Mouse (Mus musculus) erythroblast, embryonic 14.5 days (primary cell): ENCODE results near the gene Porcn. TPM values are rescaled to one million over a fixed set of nuclear protein-coding genes. Genes with fewer than 3 reads are reported as not detected.

Experiments used
- H3K27me3 ChIP-seq: 2 replicates; pipeline ENCODE4 v1.6.1; 2012; ENCODE audit warnings: inconsistent platforms; ENCODE audit not compliant: control insufficient read depth
- H3K36me3 ChIP-seq: 2 replicates; pipeline ENCODE4 v1.6.1; 2012; ENCODE audit warnings: mild to moderate bottlenecking, inconsistent platforms; ENCODE audit not compliant: control insufficient read depth
- H3K4me1 ChIP-seq: 2 replicates; pipeline ENCODE4 v1.6.1; 2012; ENCODE audit warnings: inconsistent platforms; ENCODE audit not compliant: control insufficient read depth
- H3K4me3 ChIP-seq: replicated peaks from 2 replicates; pipeline ENCODE3; 2012; ENCODE audit warnings: moderate library complexity, mild to moderate bottlenecking, inconsistent platforms
- H3K9me3 ChIP-seq: 2 replicates; pipeline ENCODE4 v1.6.1; 2012; ENCODE audit warnings: low read length, inconsistent platforms, mixed read lengths; ENCODE audit not compliant: control insufficient read depth
- GATA1 ChIP-seq: IDR thresholded peaks from 2 replicates; pipeline ENCODE4 v1.6.1; 2012; ENCODE audit warnings: low read length, inconsistent platforms, mixed read lengths
- TAL1 ChIP-seq: IDR thresholded peaks from 3 replicates; pipeline ENCODE4 v1.6.1; 2012; ENCODE audit warnings: low read length, inconsistent platforms, mixed read lengths
- polyA plus RNA-seq: library from polyadenylated mRNA; stranded (reverse); fragments of >175 nt; gene quantifications from 2 replicates; pipeline ENCODE4 v1.2.3, GENCODE M21; 2012

Gene Porcn
- polyA plus RNA-seq, 1 experiment: 0.05 TPM

DNA sequence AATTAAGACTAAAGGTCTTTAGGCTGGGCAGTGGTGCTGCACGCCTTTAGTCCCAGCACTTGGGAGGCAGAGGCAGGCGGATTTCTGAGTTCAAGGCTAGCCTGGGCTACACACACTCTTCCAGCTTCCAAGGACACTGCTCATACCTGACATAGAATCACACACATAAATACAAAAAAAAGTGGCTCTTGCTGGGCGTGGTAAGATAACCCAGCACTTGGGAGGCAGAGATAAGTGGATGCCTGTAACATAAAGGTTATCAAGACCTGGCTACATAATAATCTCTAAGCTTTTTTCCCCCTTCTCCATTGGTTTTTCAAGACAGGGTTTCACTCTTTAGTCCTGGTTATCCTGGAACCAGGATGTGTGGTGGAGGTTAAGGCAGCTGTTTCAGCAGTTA lies 27.3 kb upstream of the Porcn start:
- H3K27me3 ChIP-seq: no peaks in the 10 kb centered on the region
- no peaks in the 10 kb centered on the region for H3K9me3 ChIP-seq
- TF ChIP-seq TAL1: no peak
- TF ChIP-seq GATA1: no peak
- H3K4me3 ChIP-seq: no peak overlapping the region
- H3K4me1 ChIP-seq: peaks cover 22% of the 10 kb centered on the region
- H3K36me3 ChIP-seq: no peaks in the 10 kb centered on the region; the same call in 1 of the 2 replicates

DNA sequence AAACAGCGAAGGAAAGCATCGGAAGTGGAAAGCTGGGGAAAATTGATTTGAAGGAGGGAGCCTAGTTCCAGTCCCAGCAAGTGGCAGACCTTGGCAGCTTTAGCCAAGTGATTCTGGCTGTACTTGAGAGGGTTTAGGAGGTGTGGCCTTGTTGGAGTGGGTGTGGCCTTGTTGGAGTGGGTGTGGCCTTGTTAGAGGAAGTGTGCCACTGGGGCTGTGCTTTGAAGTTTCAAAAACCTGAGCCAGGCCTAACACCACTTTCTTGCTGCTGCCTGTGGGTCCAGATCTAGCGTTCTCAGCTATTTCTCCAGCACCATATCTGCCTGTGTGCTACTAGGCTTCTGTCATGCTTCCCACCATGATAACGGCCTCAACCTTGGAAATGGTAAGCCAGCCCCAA lies 23.9 kb upstream of the Porcn start:
- no peaks in the 10 kb centered on the region for H3K36me3 ChIP-seq
- no peak overlapping the region for H3K4me3 ChIP-seq
- TF ChIP-seq GATA1 (no peak), TAL1 (no peak)
- no peaks in the 10 kb centered on the region for H3K27me3 ChIP-seq
- no peaks in the 10 kb centered on the region for H3K9me3 ChIP-seq
- H3K4me1 ChIP-seq: peaks cover 22% of the 10 kb centered on the region

DNA sequence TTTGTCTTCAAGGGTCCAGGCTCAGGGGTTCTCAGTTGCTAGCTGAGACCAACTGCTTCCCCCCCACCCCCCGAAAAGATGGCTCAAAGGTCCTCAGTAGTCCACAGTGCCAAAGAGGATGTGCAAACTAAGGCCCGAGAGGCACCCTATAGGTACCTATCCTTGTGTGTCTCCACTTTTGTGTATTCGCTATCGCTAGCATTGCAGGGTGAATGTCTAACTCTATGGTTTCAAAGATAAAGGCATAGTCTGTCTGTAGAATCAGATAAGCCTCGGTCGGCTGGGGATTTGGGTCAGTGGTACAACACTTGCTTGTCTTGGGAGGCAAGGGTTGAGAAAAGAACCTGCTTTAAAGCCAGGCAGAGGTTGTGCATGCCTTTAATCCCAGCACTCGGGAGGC lies 17.1 kb upstream of the Porcn start:
- Histone ChIP-seq H3K9me3 (no peaks in the 10 kb centered on the region), H3K27me3 (peaks cover 12% of the 10 kb centered on the region), H3K4me3 (no peak overlapping the region), H3K36me3 (no peaks in the 10 kb centered on the region), H3K4me1 (peaks cover 9% of the 10 kb centered on the region)
- TF ChIP-seq GATA1: no peak
- no peak for TF ChIP-seq TAL1

DNA sequence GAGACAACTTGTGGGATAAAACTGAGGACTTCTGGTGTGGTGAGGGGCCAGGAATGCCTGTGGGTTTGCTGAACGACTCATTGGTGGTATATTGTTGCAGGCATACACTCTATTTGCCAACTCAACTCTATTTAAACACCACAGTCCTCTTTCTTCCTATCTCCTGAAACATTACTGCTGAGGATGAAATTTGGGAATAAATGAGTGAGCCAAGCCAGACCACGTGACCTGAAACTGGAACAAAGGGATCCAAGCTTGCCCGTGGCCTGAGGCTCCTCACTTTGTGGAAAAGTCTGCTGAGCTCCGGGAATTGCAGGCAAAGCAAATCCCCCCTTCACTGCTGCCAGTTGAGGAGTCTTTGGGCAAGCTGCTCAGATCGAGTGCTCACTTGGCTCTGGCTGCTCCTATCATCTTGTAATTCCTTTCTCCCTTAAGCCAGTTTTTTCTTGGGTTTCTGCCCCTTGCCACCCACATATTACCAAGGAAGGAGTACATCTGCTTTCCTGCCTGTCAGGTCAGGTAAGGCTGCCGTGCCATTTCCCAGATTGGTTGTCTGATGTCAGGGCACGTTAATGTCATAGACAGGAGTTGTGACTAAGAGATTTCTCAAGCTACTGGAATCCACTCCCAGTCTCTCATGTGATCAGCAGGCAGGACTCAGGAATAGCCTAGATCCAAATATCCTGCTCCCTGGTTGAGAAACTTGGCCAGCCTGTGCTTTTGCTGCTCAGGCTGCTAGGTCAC lies 16.5 kb upstream of the Porcn start:
- TF ChIP-seq TAL1: no peak
- no peak for TF ChIP-seq GATA1
- peaks cover 9% of the 10 kb centered on the region for H3K4me1 ChIP-seq
- H3K36me3 ChIP-seq: no peaks in the 10 kb centered on the region
- H3K9me3 ChIP-seq: no peaks in the 10 kb centered on the region
- no peak overlapping the region for H3K4me3 ChIP-seq
- peaks cover 17% of the 10 kb centered on the region for H3K27me3 ChIP-seq

DNA sequence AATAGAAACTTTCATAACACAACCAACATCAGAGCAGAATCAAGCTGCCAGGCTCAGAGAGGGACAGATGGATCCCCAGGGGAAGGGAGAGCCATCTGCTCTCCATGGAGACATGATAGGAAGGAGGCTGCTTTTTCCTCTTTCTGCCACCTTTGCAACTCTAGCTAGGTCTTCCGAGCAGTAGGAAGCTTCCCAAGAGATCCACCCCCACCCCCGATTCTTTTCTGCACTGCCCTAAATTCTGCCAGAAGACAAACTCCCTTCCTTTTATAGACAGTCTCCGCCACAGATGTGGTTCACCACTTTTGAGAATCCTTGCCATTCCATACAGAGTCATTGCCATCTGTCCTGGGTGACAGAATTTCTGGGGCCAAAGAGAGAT lies 16.0 kb upstream of the Porcn start:
- H3K4me1 ChIP-seq: peaks cover 9% of the 10 kb centered on the region
- H3K4me3 ChIP-seq: no peak overlapping the region
- H3K27me3 ChIP-seq: peaks cover 23% of the 10 kb centered on the region
- no peaks in the 10 kb centered on the region for H3K9me3 ChIP-seq
- H3K36me3 ChIP-seq: no peaks in the 10 kb centered on the region
- no peak for TF ChIP-seq GATA1
- no peak for TF ChIP-seq TAL1

DNA sequence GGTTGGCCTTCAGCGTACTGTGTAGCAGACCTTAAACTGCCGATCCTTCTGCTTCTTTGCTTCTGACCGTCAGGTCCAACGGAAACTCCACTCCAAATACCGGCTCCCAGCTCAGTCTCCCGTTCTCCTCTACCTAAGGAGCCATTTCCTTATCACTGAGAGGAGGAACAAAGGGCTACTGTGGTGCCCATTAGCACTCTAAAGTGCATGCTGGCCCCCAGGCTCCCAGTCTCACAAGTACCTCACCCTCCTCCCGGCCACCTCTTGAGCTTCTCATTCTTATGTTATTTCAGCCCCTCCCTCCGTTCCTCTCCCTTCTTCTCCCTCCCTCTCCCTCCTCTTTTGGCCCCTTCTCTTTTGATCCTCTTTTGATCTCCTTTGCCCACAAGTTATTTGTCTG lies 13.3 kb upstream of the Porcn start:
- no peak overlapping the region for H3K4me3 ChIP-seq
- no peak for TF ChIP-seq TAL1
- no peak for TF ChIP-seq GATA1
- H3K9me3 ChIP-seq: no peaks in the 10 kb centered on the region
- peaks cover 9% of the 10 kb centered on the region for H3K4me1 ChIP-seq
- peaks cover 28% of the 10 kb centered on the region for H3K27me3 ChIP-seq
- H3K36me3 ChIP-seq: no peaks in the 10 kb centered on the region

DNA sequence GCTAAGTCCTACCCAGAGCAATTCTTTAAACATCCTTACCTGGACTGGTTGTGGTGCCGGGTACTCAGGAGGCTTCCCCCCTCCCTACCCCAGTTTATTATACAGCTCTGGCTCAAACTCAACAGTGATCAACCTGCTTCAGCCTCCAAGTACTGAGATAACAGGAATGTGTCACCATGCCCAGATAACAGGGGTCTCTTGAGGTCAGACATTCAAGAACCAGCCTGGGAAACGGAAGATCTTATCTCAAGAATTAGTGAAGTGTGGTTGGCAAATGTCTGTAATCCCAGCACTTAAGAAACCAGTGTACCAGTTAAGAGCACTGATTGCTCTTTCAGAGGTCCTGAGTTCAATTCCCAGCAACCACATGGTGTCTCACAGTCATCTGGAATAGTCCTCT lies 11.8 kb upstream of the Porcn start:
- Histone ChIP-seq H3K27me3 (peaks cover 28% of the 10 kb centered on the region), H3K9me3 (no peaks in the 10 kb centered on the region), H3K4me3 (no peak overlapping the region), H3K36me3 (no peaks in the 10 kb centered on the region), H3K4me1 (peaks cover 3% of the 10 kb centered on the region)
- TF ChIP-seq GATA1 (no peak), TAL1 (no peak)

DNA sequence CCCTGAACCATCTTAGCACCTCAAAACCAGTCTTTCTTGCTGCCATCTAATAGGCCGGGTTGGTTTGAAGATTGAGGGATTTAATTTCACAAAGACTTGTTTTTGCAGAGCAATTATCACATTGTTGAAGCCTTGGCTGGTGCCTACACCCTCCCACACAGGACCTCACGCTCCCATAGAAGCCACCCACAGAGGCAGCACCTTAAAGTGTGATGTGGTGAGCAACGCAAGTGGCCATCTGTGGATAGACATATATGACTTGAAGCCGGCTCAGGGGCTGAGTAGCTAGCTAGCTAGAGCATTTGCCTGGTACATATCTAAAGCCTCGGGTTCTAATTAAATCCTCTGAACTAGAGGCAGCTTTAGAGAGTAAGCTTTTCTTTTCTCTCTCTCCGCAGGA lies 11.1 kb upstream of the Porcn start:
- Histone ChIP-seq H3K9me3 (no peaks in the 10 kb centered on the region), H3K4me3 (no peak overlapping the region), H3K4me1 (no peaks in the 10 kb centered on the region), H3K27me3 (peaks cover 28% of the 10 kb centered on the region), H3K36me3 (no peaks in the 10 kb centered on the region)
- TF ChIP-seq GATA1 (no peak), TAL1 (no peak)

DNA sequence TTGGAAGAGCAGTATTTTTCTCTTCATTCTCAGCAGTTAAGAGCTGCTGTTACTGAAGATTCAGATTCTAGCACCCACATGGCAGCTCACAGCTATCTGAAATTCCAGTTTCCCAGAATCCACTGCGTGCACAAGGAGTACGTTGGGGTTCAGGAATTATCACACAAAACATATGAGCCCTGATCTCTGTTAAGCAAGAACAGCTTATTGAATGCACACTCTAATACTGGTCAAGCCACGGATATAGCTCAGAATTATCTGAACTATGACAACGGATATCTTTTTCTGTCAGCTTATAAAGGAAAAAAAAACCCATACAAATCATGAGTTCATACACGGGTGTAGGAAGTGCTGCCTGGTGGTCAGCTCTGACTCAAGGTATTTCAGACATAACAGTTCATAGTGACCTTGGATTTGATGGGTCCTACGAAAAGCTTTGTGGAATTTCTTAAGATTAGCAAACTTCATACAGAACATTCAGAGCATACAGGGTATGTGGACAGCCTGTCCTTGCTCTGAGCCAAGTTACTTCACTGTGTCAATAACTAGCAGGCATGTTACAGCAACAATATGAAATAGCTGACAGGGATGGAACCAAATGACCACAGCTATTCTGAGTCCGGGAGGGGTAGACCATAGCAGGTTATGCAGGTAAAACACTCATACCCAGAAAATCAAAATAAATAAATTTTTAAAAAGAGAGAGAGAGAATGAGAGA lies 5.3 kb upstream of the Porcn start:
- Histone ChIP-seq H3K4me3 (no peak overlapping the region), H3K9me3 (no peaks in the 10 kb centered on the region), H3K27me3 (peaks cover 3% of the 10 kb centered on the region), H3K4me1 (peaks cover 9% of the 10 kb centered on the region), H3K36me3 (no peaks in the 10 kb centered on the region)
- TF ChIP-seq TAL1 (no peak), GATA1 (no peak)
